Mouse (Mus musculus) liver, embryonic 16.5 days (tissue): ENCODE results near the gene Fam131a. TPM values are rescaled to one million over a fixed set of nuclear protein-coding genes. Genes with fewer than 3 reads are reported as not detected.
A peak's percentile ranks its signal among the peaks of the same experiment; 100 is the strongest.

Experiments used
- ATAC-seq: fragments of 200-750 bp; cut with Nextera tagmentation; 2 replicates; pipeline ENCODE4 v1.8.0; 2017; ENCODE audit warnings: low read depth, mild to moderate bottlenecking, moderate number of reproducible peaks, moderate library complexity
- H3K27ac ChIP-seq: fragments of 300-500 bp; sonication (generic); 2 replicates; pipeline ENCODE4 v1.5.1; 2014; ENCODE audit warnings: mild to moderate bottlenecking, low read length
- H3K27me3 ChIP-seq: fragments of 300-500 bp; sonication (generic); 2 replicates; pipeline ENCODE4 v1.6.1; 2014; ENCODE audit warnings: low read depth, low read length, mixed read lengths; ENCODE audit not compliant: control insufficient read depth, insufficient read depth
- H3K36me3 ChIP-seq: fragments of 300-500 bp; sonication (generic); 2 replicates; pipeline ENCODE4 v1.6.1; 2014; ENCODE audit warnings: mild to moderate bottlenecking; ENCODE audit not compliant: control insufficient read depth, insufficient read depth
- H3K4me1 ChIP-seq: fragments of 300-500 bp; sonication (generic); 2 replicates; pipeline ENCODE4 v1.6.1; 2014; ENCODE audit warnings: low read depth, low read length, mixed read lengths; ENCODE audit not compliant: control insufficient read depth
- H3K4me2 ChIP-seq: fragments of 300-500 bp; sonication (generic); 2 replicates; pipeline ENCODE4 v1.6.1; 2014; ENCODE audit warnings: low read depth, low read length, mixed read lengths
- H3K4me3 ChIP-seq: fragments of 300-500 bp; sonication (generic); 2 replicates; pipeline ENCODE4 v1.5.1; 2014; ENCODE audit warnings: low read depth, mild to moderate bottlenecking, low read length
- H3K9ac ChIP-seq: fragments of 300-500 bp; sonication (generic); 2 replicates; pipeline ENCODE4 v1.6.1; 2014; ENCODE audit warnings: low read depth, low read length
- H3K9me3 ChIP-seq: fragments of 300-500 bp; sonication (generic); replicated peaks from 2 replicates; pipeline ENCODE4 v1.6.1; 2016; ENCODE audit warnings: low read length; ENCODE audit not compliant: control insufficient read depth
- WGBS: fragments of 180-500 bp; shearing (Covaris S2); extraction: QIAGEN DNeasy Blood & Tissue Kit; methylation state at CpG from one replicate; pipeline ENCODE4 v1.1.7; 2014; ENCODE audit not compliant: insufficient replicate concordance; 5-methylcytosine and 5-hydroxymethylcytosine counted together
- polyA plus RNA-seq: library from polyadenylated mRNA; unstranded; fragments of >200 nt; fragmentation: Nextera tagmentation; extraction: Ambion mirVana; gene quantifications from 2 replicates; pipeline ENCODE4 v1.2.1, GENCODE M21; 2015

Gene Fam131a
- polyA plus RNA-seq, 1 experiment from 2014 or later = 2.3 TPM

GRCm38 (mm10) chr16:20717181-20717977, 24.3 kb downstream of the Fam131a start, which contains the start of the genes Polr2h and Clcn2:
Polr2h (plus strand) TSS chr16:20717665.
Clcn2 (minus strand) TSS chr16:20717746.
- peak within 1 kb of the TSS; percentile 83 for H3K9ac ChIP-seq
- peak within 1 kb of the TSS; percentile 99 for H3K4me2 ChIP-seq
- under 1% methylated on average over 62 of the region's 62 CpGs for WGBS
- H3K27ac ChIP-seq = peak within 1 kb of the TSS; percentile 94
- no peaks in the 10 kb centered on the region for H3K27me3 ChIP-seq
- H3K9me3 ChIP-seq = no peaks in the 10 kb centered on the region
- ATAC-seq = peak; percentile 85
- H3K4me3 ChIP-seq = peak within 1 kb of the TSS; percentile 85
- 0 out of 2 replicates have a peak, but pooled peaks cover 6% of the 10 kb centered on the region for H3K36me3 ChIP-seq
- H3K4me1 ChIP-seq = peaks cover 53% of the 10 kb centered on the region

GRCm38 (mm10) chr16:20717978-20718670, 25.1 kb downstream of the Fam131a start:
- no peaks in the 10 kb centered on the region for H3K27me3 ChIP-seq
- WGBS = 2% methylated on average over 18 of the region's 18 CpGs
- peak overlapping the region; percentile 85 for H3K4me3 ChIP-seq
- ATAC-seq = peak; percentile 10
- H3K27ac ChIP-seq = peak overlapping the region; percentile 94
- H3K9ac ChIP-seq = peak overlapping the region; percentile 83
- H3K36me3 ChIP-seq = 0 out of 2 replicates have a peak, but pooled peaks cover 3% of the 10 kb centered on the region
- H3K9me3 ChIP-seq = no peaks in the 10 kb centered on the region
- H3K4me2 ChIP-seq = peak overlapping the region; percentile 99
- peaks cover 48% of the 10 kb centered on the region for H3K4me1 ChIP-seq

GRCm38 (mm10) chr16:20721808-20722207, 28.8 kb downstream of the Fam131a start:
- no peak overlapping the region for H3K27ac ChIP-seq
- H3K9me3 ChIP-seq = no peaks in the 10 kb centered on the region
- no peak overlapping the region for H3K4me3 ChIP-seq
- 0 out of 2 replicates have a peak, but pooled peaks cover 3% of the 10 kb centered on the region for H3K36me3 ChIP-seq
- H3K4me2 ChIP-seq = no peak overlapping the region
- H3K9ac ChIP-seq = no peak overlapping the region
- WGBS = 72% methylated on average over 10 of the region's 10 CpGs
- H3K4me1 ChIP-seq = peaks cover 19% of the 10 kb centered on the region
- no peak for ATAC-seq
- H3K27me3 ChIP-seq = no peaks in the 10 kb centered on the region; the same call in 1 of the 2 replicates

GRCm38 (mm10) chr16:20722736-20723135, 29.7 kb downstream of the Fam131a start:
- WGBS = 68% methylated on average over 4 of the region's 4 CpGs
- Histone ChIP-seq H3K27me3 (no peaks in the 10 kb centered on the region; the same call in 1 of the 2 replicates), H3K4me2 (no peak overlapping the region), H3K9me3 (no peaks in the 10 kb centered on the region), H3K9ac (no peak overlapping the region), H3K4me3 (no peak overlapping the region), H3K27ac (no peak overlapping the region), H3K4me1 (peaks cover 14% of the 10 kb centered on the region), H3K36me3 (0 out of 2 replicates have a peak, but pooled peaks cover 3% of the 10 kb centered on the region)
- no peak for ATAC-seq

DNA sequence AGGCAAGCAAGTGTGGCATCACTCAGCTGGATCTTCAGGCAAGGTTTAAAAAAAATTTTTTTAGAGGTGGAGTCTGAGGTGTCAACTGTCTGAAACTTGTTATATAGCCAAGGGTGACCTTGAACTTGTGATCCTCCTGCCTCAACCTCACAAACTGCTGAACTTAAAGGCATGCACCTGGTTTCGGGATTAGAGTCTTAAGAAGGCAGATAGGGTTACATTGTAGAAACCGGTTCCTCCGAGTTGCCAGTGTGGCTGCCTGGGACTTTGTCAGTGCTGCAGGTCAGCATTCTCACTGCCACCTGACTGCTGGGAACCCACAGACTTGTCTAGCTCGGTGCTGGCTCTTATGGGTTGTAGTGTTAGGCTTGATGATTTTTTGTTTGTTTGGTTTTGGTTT, 30.2 kb downstream of the Fam131a start:
- H3K4me3 ChIP-seq = no peak overlapping the region
- H3K9ac ChIP-seq = no peak overlapping the region
- H3K4me2 ChIP-seq = no peak overlapping the region
- no peaks in the 10 kb centered on the region for H3K9me3 ChIP-seq
- 53% methylated on average over 4 of the region's 4 CpGs for WGBS
- H3K4me1 ChIP-seq = peaks cover 13% of the 10 kb centered on the region
- H3K27ac ChIP-seq = no peak overlapping the region
- no peaks in the 10 kb centered on the region; the same call in 1 of the 2 replicates for H3K27me3 ChIP-seq
- no peak for ATAC-seq
- H3K36me3 ChIP-seq = 0 out of 2 replicates have a peak, but pooled peaks cover 3% of the 10 kb centered on the region

- H3K4me3 ChIP-seq = no peak overlapping the region
- H3K27ac ChIP-seq = no peak overlapping the region
- H3K36me3 ChIP-seq = 0 out of 2 replicates have a peak, but pooled peaks cover 3% of the 10 kb centered on the region
- H3K9me3 ChIP-seq = no peaks in the 10 kb centered on the region
- 27% methylated on average over 5 of the region's 5 CpGs for WGBS
- ATAC-seq = peak; percentile 64
- H3K9ac ChIP-seq = no peak overlapping the region
- H3K4me2 ChIP-seq = no peak overlapping the region
- H3K4me1 ChIP-seq = peaks cover 7% of the 10 kb centered on the region
- H3K27me3 ChIP-seq = no peaks in the 10 kb centered on the region; the same call in 1 of the 2 replicates
Measured at GRCm38 (mm10) chr16:20724338-20724748, 31.3 kb downstream of the Fam131a start.

GRCm38 (mm10) chr16:20725321-20725720, 32.3 kb downstream of the Fam131a start:
- H3K9ac ChIP-seq = no peak overlapping the region
- ATAC-seq = no peak
- H3K27me3 ChIP-seq = peaks cover under 1% of the 10 kb centered on the region; the same call in 1 of the 2 replicates
- H3K36me3 ChIP-seq = 0 out of 2 replicates have a peak, but pooled peaks cover under 1% of the 10 kb centered on the region
- H3K27ac ChIP-seq = no peak overlapping the region
- H3K4me1 ChIP-seq = peaks cover 7% of the 10 kb centered on the region
- H3K9me3 ChIP-seq = no peaks in the 10 kb centered on the region
- WGBS = 72% methylated on average over 7 of the region's 7 CpGs
- H3K4me3 ChIP-seq = no peak overlapping the region
- H3K4me2 ChIP-seq = no peak overlapping the region

GRCm38 (mm10) chr16:20725750-20726149, 32.7 kb downstream of the Fam131a start:
- Histone ChIP-seq H3K9me3 (no peaks in the 10 kb centered on the region), H3K27ac (no peak overlapping the region), H3K4me3 (no peak overlapping the region), H3K27me3 (peaks cover 5% of the 10 kb centered on the region; the same call in 1 of the 2 replicates), H3K4me2 (no peak overlapping the region), H3K4me1 (peaks cover 7% of the 10 kb centered on the region), H3K9ac (no peak overlapping the region), H3K36me3 (no peaks in the 10 kb centered on the region)
- ATAC-seq = no peak
- WGBS = 54% methylated on average over 4 of the region's 4 CpGs
